Mouse (Mus musculus) testis, adult 2 months (tissue): ENCODE data around the gene Prkci. TPM values are rescaled to one million over a fixed set of nuclear protein-coding genes. Genes with fewer than 3 reads are reported as not detected.

Experiments
- H3K27ac ChIP-seq: fragments of 200-500 bp; 2 replicates; pipeline ENCODE4 v1.5.1; 2012; ENCODE audit warnings: low read depth, low read length; ENCODE audit not compliant: control insufficient read depth, insufficient read depth
- H3K27me3 ChIP-seq: fragments of 200-500 bp; 2 replicates; pipeline ENCODE4 v1.6.1; 2012; ENCODE audit warnings: mild to moderate bottlenecking, low read length, moderate library complexity; ENCODE audit not compliant: control insufficient read depth, insufficient read depth
- H3K36me3 ChIP-seq: fragments of 200-500 bp; 2 replicates; pipeline ENCODE4 v1.6.1; 2012; ENCODE audit warnings: mild to moderate bottlenecking, low read length; ENCODE audit not compliant: control insufficient read depth, insufficient read depth
- H3K4me1 ChIP-seq: fragments of 200-500 bp; 2 replicates; pipeline ENCODE4 v1.6.1; 2012; ENCODE audit warnings: low read length; ENCODE audit not compliant: control insufficient read depth, insufficient read depth
- H3K4me3 ChIP-seq: fragments of 200-500 bp; 2 replicates; pipeline ENCODE4 v1.5.1; 2012; ENCODE audit warnings: low read depth, mild to moderate bottlenecking, low read length, moderate library complexity, mixed read lengths; ENCODE audit not compliant: control insufficient read depth
- CTCF ChIP-seq: fragments of 200-500 bp; IDR thresholded peaks from 2 replicates; pipeline ENCODE4 v1.5.1; 2012; ENCODE audit warnings: low read depth, mild to moderate bottlenecking, inconsistent platforms, low read length, moderate library complexity; ENCODE audit not compliant: control insufficient read depth, insufficient read depth, insufficient replicate concordance
- POLR2A ChIP-seq: fragments of 200-500 bp; IDR thresholded peaks from 2 replicates; pipeline ENCODE4 v1.6.1; 2012; ENCODE audit warnings: low read depth, mild to moderate bottlenecking, inconsistent platforms, low read length, moderate library complexity; ENCODE audit not compliant: control insufficient read depth
- polyA plus RNA-seq: library from polyadenylated mRNA; depleted of rRNA; stranded (reverse); fragments of >200 nt; gene quantifications from 2 replicates; pipeline ENCODE4 v1.2.3, GENCODE M21; 2012

The Prkci gene
- polyA plus RNA-seq, 1 experiment: 8.5 TPM

GRCm38 (mm10) chr3:31082838-31083506, 87.4 kb downstream of the Prkci start:
- Histone ChIP-seq H3K27ac (no peak overlapping the region), H3K4me3 (no peak overlapping the region), H3K27me3 (no peaks in the 10 kb centered on the region), H3K4me1 (no peaks in the 10 kb centered on the region), H3K36me3 (no peaks in the 10 kb centered on the region)
- TF ChIP-seq POLR2A (no peak), CTCF (no peak)

GRCm38 (mm10) chr3:31083507-31084245, 88.1 kb downstream of the Prkci start:
- no peak overlapping the region for H3K27ac ChIP-seq
- no peak for TF ChIP-seq POLR2A
- no peak for TF ChIP-seq CTCF
- H3K4me1 ChIP-seq: no peaks in the 10 kb centered on the region
- no peaks in the 10 kb centered on the region for H3K27me3 ChIP-seq
- H3K4me3 ChIP-seq: no peak overlapping the region
- no peaks in the 10 kb centered on the region for H3K36me3 ChIP-seq

GRCm38 (mm10) chr3:31085000-31085399, 89.5 kb downstream of the Prkci start:
- Histone ChIP-seq H3K27me3 (no peaks in the 10 kb centered on the region), H3K36me3 (no peaks in the 10 kb centered on the region), H3K4me3 (no peak overlapping the region), H3K27ac (no peak overlapping the region), H3K4me1 (no peaks in the 10 kb centered on the region)
- TF ChIP-seq POLR2A (no peak), CTCF (no peak)

GRCm38 (mm10) chr3:31088789-31089775, 93.5 kb downstream of the Prkci start:
- TF ChIP-seq CTCF (no peak), POLR2A (no peak)
- H3K27ac ChIP-seq: no peak overlapping the region
- peaks cover 8% of the 10 kb centered on the region for H3K4me1 ChIP-seq
- H3K36me3 ChIP-seq: no peaks in the 10 kb centered on the region
- H3K27me3 ChIP-seq: no peaks in the 10 kb centered on the region
- no peak overlapping the region for H3K4me3 ChIP-seq

- TF ChIP-seq POLR2A (no peak), CTCF (no peak)
- Histone ChIP-seq H3K27ac (no peak overlapping the region), H3K36me3 (no peaks in the 10 kb centered on the region), H3K4me3 (no peak overlapping the region), H3K27me3 (no peaks in the 10 kb centered on the region), H3K4me1 (peaks cover 8% of the 10 kb centered on the region)
These were observed 94.4 kb downstream of the Prkci start for GRCm38 (mm10) chr3:31089956-31090355.

GRCm38 (mm10) chr3:31093196-31093595, 97.6 kb downstream of the Prkci start:
- Histone ChIP-seq H3K27ac (peak overlapping the region; percentile 77), H3K27me3 (no peaks in the 10 kb centered on the region), H3K4me3 (peak overlapping the region; percentile 73), H3K36me3 (no peaks in the 10 kb centered on the region), H3K4me1 (peaks cover 11% of the 10 kb centered on the region)
- TF ChIP-seq POLR2A (no peak), CTCF (no peak)
